Mouse (Mus musculus) heart, adult 8-10 months (tissue): Measurements from ENCODE around the gene F7. TPM values are rescaled to one million over a fixed set of nuclear protein-coding genes. Genes with fewer than 3 reads are reported as not detected.
"Not testable (repeated sequence)": the region's sequence is repeated elsewhere in the genome, so short reads cannot be mapped to it uniquely, and the experiment has no call there.

ENCODE experiments used
- DNase-seq: peaks from one replicate; pipeline ENCODE4 v3.0.0; 2022; ENCODE audit warnings: low spot score
- total RNA-seq, 4 experiments: library from RNA; stranded (reverse); gene quantifications; 2 replicates each; pipeline ENCODE4 v1.2.4; 2022

F7 gene
- total RNA-seq, 4 experiments from 2014 or later, result 0.22 to 2.2 (median 0.31) TPM; not detected in 1

GRCm38 (mm10) chr8:13028482-13028881, 2.6 kb downstream of the F7 start:
- no peak for DNase-seq

GRCm38 (mm10) chr8:13036346-13036812, 10.5 kb downstream of the F7 start:
- DNase-seq, result no peak

- DNase-seq, result no peak
Observed at GRCm38 (mm10) chr8:13037015-13037414, 11.2 kb downstream of the F7 start, which contains the start of gene F10. Gene F10 (plus strand): TSS chr8:13037308.

GRCm38 (mm10) chr8:13037569-13037968, 11.7 kb downstream of the F7 start:
- no peak for DNase-seq

- DNase-seq, result no peak
Observed at GRCm38 (mm10) chr8:13039054-13039453, 13.2 kb downstream of the F7 start.

- DNase-seq, result no peak
Observed at GRCm38 (mm10) chr8:13041459-13041858, 15.6 kb downstream of the F7 start.

GRCm38 (mm10) chr8:13047652-13048051, 21.8 kb downstream of the F7 start:
- DNase-seq, result no peak

- DNase-seq, result no peak
Observed at GRCm38 (mm10) chr8:13050550-13050949, 24.7 kb downstream of the F7 start.

- no peak for DNase-seq
Observed at GRCm38 (mm10) chr8:13057351-13057750, 31.5 kb downstream of the F7 start.

- DNase-seq, result no peak
Observed at GRCm38 (mm10) chr8:13060441-13061150, 34.8 kb downstream of the F7 start, which contains the start of gene Proz. Gene Proz (plus strand): TSS chr8:13060914.

- DNase-seq, result no peak
Observed at GRCm38 (mm10) chr8:13063112-13063511, 37.3 kb downstream of the F7 start.

GRCm38 (mm10) chr8:13073255-13073654, 47.4 kb downstream of the F7 start:
- no peak for DNase-seq

- no peak for DNase-seq
Observed at GRCm38 (mm10) chr8:13075044-13075443, 49.2 kb downstream of the F7 start.

GRCm38 (mm10) chr8:13075579-13075978, 49.7 kb downstream of the F7 start:
- DNase-seq, result not testable (repeated sequence)

- DNase-seq, result no peak
Observed at GRCm38 (mm10) chr8:13077542-13077941, 51.7 kb downstream of the F7 start.

Other genes starting within 250 kb of the F7 start
- 10 to 100 TPM; 55.6 to 85.0 (median 65.1) TPM for gene Mcf2l, start 152.2 kb upstream of the F7 start, total RNA-seq
- gene F10, start 11.3 kb downstream of the F7 start, total RNA-seq, result 1 to 10 TPM in 1 of 4 experiments, under 1 TPM in 3; 0.35 to 5.7 (median 0.47) TPM
- gene Proz, start 34.9 kb downstream of the F7 start, total RNA-seq, result not detected
- 1 to 10 TPM; 8.4 to 9.7 (median 9.4) TPM for gene Pcid2, start 79.4 kb downstream of the F7 start, total RNA-seq
- gene Cul4a, start 79.6 kb downstream of the F7 start, total RNA-seq, result 10 to 100 TPM; 75.8 to 84.1 (median 80.2) TPM
- gene Lamp1, start 133.1 kb downstream of the F7 start, total RNA-seq, result 100 to 1,000 TPM; 413 to 443 (median 429) TPM
- gene Grtp1, start 174.6 kb downstream of the F7 start, total RNA-seq, result 1 to 10 TPM; 3.7 to 6.6 (median 4.6) TPM
- gene Adprhl1, start 228.1 kb downstream of the F7 start, total RNA-seq, result 100 to 1,000 TPM; 586 to 686 (median 600) TPM